Mouse (Mus musculus) C2C12 (cell line): ENCODE measurements around the gene Klhl21.

ENCODE experiments used
- CEBPB ChIP-seq: IDR thresholded peaks from one replicate; pipeline ENCODE4 v1.6.1; 2011; ENCODE audit warnings: low read depth, mild to moderate bottlenecking, control low read depth, moderate library complexity
- CTCF ChIP-seq: IDR thresholded peaks from one replicate; pipeline ENCODE4 v1.5.1; 2011; ENCODE audit not compliant: control insufficient read depth, insufficient read depth, insufficient read length
- FOSL1 ChIP-seq: IDR thresholded peaks from one replicate; pipeline ENCODE4 v1.8.0; 2011; ENCODE audit warnings: mild to moderate bottlenecking, low read length; ENCODE audit not compliant: poor library complexity, insufficient read depth, severe bottlenecking
- MAX ChIP-seq: IDR thresholded peaks from one replicate; pipeline ENCODE4 v1.6.1; 2011; ENCODE audit warnings: mild to moderate bottlenecking, control low read depth
- MYOD1 ChIP-seq: IDR thresholded peaks from one replicate; pipeline ENCODE4 v1.6.1; 2011; ENCODE audit warnings: low read depth; ENCODE audit not compliant: control insufficient read depth, insufficient read length
- USF1 ChIP-seq: IDR thresholded peaks from one replicate; pipeline ENCODE4 v1.6.1; 2011; ENCODE audit warnings: low read depth, mild to moderate bottlenecking, control low read depth, moderate library complexity

DNA sequence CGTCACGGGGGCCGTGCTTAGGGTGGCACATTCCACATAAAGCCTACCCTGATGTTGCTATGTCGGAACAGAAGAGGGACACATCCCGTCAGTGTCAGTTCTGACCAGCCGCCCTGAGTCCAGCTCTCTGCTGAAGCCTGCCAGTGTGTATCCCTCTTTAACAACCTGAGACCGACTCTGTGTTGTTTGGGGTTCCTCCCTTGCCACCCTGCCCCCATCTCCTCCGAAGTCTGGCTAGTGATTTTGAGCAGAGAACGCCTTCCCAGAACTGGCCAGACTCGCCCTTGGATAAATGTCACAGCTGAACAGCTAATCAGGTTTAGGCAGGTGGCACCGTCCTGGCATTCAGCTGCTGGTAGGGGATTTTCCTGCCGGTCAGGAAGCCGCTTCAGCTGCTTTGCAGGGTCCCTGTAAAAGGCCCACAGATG lies 2.1 kb downstream of the Klhl21 start:
- TF ChIP-seq CTCF (no peak), MYOD1 (no peak), USF1 (no peak), CEBPB (no peak), MAX (no peak), FOSL1 (no peak)
